Mouse (Mus musculus) C2C12 (cell line): ENCODE data around the gene Nrg3.

Experiments used
- CEBPB ChIP-seq: IDR thresholded peaks from one replicate; pipeline ENCODE4 v1.6.1; 2011; ENCODE audit warnings: low read depth, mild to moderate bottlenecking, control low read depth, moderate library complexity
- CTCF ChIP-seq: IDR thresholded peaks from one replicate; pipeline ENCODE4 v1.5.1; 2011; ENCODE audit not compliant: control insufficient read depth, insufficient read depth, insufficient read length
- FOSL1 ChIP-seq: IDR thresholded peaks from one replicate; pipeline ENCODE4 v1.8.0; 2011; ENCODE audit warnings: mild to moderate bottlenecking, low read length; ENCODE audit not compliant: poor library complexity, insufficient read depth, severe bottlenecking
- MAX ChIP-seq: IDR thresholded peaks from one replicate; pipeline ENCODE4 v1.6.1; 2011; ENCODE audit warnings: mild to moderate bottlenecking, control low read depth
- MYOD1 ChIP-seq: IDR thresholded peaks from one replicate; pipeline ENCODE4 v1.6.1; 2011; ENCODE audit warnings: low read depth; ENCODE audit not compliant: control insufficient read depth, insufficient read length
- MYOG ChIP-seq: IDR thresholded peaks from one replicate; pipeline ENCODE4 v1.6.1; 2011; ENCODE audit not compliant: control insufficient read depth, insufficient read length; ENCODE audit errors: extremely low read depth
- USF1 ChIP-seq: IDR thresholded peaks from one replicate; pipeline ENCODE4 v1.6.1; 2011; ENCODE audit warnings: low read depth, mild to moderate bottlenecking, control low read depth, moderate library complexity

DNA sequence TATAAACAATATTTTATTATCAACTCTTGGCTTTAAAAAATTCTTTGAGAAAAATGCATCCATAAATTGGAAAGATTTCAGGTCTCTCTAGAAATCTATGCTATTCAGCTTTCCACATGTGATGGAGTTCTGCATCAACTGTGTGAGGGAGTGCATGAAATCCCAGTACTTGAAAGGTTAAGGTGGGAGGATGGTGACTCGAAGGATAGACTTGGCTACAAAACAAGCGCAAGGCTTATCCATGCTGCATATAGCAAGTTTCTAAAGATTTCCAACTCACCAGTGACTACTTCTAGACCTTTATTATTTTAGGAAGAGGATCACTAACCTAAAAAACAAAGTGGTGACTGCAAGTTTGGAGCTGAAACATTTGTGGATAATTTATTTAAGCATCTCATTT, 343.1 kb downstream of the Nrg3 start:
- TF ChIP-seq CTCF (no peak), MYOG (no peak), USF1 (no peak), MAX (no peak), MYOD1 (no peak), FOSL1 (no peak), CEBPB (no peak)
